In the genomic region with DNA sequence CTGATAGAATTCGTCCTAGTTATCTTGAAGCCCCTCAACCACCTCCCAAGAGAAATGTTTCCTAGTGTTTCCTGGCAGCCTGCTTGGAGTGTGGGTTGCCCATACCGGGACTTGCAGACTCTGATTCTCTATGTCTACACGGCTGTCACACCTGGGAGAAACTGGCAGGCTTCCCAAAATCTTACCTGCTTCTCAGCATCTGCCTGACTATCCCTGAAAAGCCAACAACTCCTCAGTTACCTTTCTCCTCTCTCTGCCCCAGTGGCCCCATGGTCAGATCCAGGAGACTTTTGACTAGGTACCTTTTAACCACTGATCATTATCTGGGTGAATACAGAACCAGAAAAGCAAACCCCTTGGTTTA, we compare ENCODE assay signal across 10 mouse cellular contexts. TPM values are rescaled to one million over a fixed set of nuclear protein-coding genes. Genes with fewer than 3 reads are reported as not detected.
DNase-seq lines count a peak whose midpoint lies in the region; ATAC-seq and TF ChIP-seq lines count a peak whose summit lies in the region.
"Had no signal": no experiment of that assay in that cellular context is flagged by ENCODE, and none has a peak within 500 bp of the region (broad histone marks: within the 10 kb centered on the region; RNA-seq: fewer than 3 reads in every experiment).

No protein-coding gene starts in this region.

- ATAC-seq in heart, embryonic 14.5 days (ENCODE audit: insufficient number of reproducible peaks, insufficient read depth, low FRiP score, low read depth), result no peak
- no peak for ATAC-seq in forebrain, embryonic 16.5 days

- H3K27ac ChIP-seq in heart, embryonic 14.5 days (replicated peaks in 1 of 2; ENCODE audit: control insufficient read depth in 1 of 2, insufficient read depth in 1 of 2, low read depth in 2 of 2, low read length in 2 of 2), result no peak overlapping the region
- peak overlapping the region; percentile 55; the same call in 1 of the 2 replicates for H3K27ac ChIP-seq in bone marrow macrophage, adult 2 months (ENCODE audit: insufficient read depth, low read depth, low read length)
- H3K27ac ChIP-seq in forebrain, embryonic 16.5 days (ENCODE audit: low read length), result no peak overlapping the region
- peak overlapping the region; percentile 81 for H3K27ac ChIP-seq in macrophage

- DNase-seq in heart, postnatal 14 days, result no peak
- DNase-seq in ovary, adult 18-20 months (ENCODE audit: low spot score), result no peak
- no peak for DNase-seq in embryo, embryonic 9.5 days (ENCODE audit: extremely low spot score)
- DNase-seq in ovary, postnatal 14 days (ENCODE audit: low spot score), result no peak
- DNase-seq: thymus, adult 18-20 months had no signal

- peak overlapping the region; percentile 89; the same call in 1 of the 2 replicates for H3K9ac ChIP-seq in heart, embryonic 14.5 days (ENCODE audit: low read length)
- peak overlapping the region; percentile 94; the same call in 1 of the 2 replicates for H3K9ac ChIP-seq in forebrain, embryonic 16.5 days (replicated peaks; ENCODE audit: low read depth, low read length)

- TF ChIP-seq CTCF in bone marrow macrophage, adult 2 months (IDR thresholded peaks at IDR 0.05; ENCODE audit: low read depth, low read length), result no peak

- H3K27me3 ChIP-seq in heart, embryonic 14.5 days (ENCODE audit: control insufficient read depth, insufficient read depth, low read length), result 0 out of 2 replicates have a peak, but pooled peaks cover 11% of the 10 kb centered on the region
- H3K27me3 ChIP-seq in forebrain, embryonic 16.5 days (replicated peaks; ENCODE audit: control insufficient read depth, insufficient read depth, low read length), result no peaks in the 10 kb centered on the region

- intact Hi-C loops in heart, postnatal 14 days (cut with DNase I), result loop anchor here (5.0 kb wide), 1 partner anchor 41 kb away; no protein-coding TSS in a partner anchor

- no peak for TF ChIP-seq POLR2A in bone marrow macrophage, adult 2 months (IDR thresholded peaks at IDR 0.05; ENCODE audit: borderline replicate concordance, low read depth, low read length)

- peak overlapping the region; percentile 93 for H3K4me2 ChIP-seq in heart, embryonic 14.5 days (ENCODE audit: low read length)
- peak overlapping the region; percentile 89 for H3K4me2 ChIP-seq in forebrain, embryonic 16.5 days (ENCODE audit: low read length)

- 36% methylated on average over 3 of the region's 3 CpGs for WGBS in heart, embryonic 14.5 days
- 56% methylated on average over 3 of the region's 3 CpGs for WGBS in forebrain, embryonic 16.5 days
- 63% methylated on average over 3 of the region's 3 CpGs for WGBS in macrophage (ENCODE audit: missing documents)

- H3K4me1 ChIP-seq in heart, embryonic 14.5 days (ENCODE audit: control insufficient read depth in 2 of 2, insufficient read depth in 2 of 2, low read length in 2 of 2), result peaks cover 10 to 34% of the 10 kb centered on the region in 2 experiments
- H3K4me1 ChIP-seq in bone marrow macrophage, adult 2 months (ENCODE audit: control insufficient read depth, insufficient read depth, low read length), result peaks cover 28% of the 10 kb centered on the region
- peaks cover 42% of the 10 kb centered on the region for H3K4me1 ChIP-seq in forebrain, embryonic 16.5 days (replicated peaks; ENCODE audit: control insufficient read depth, insufficient read depth, low read length)

- H3K4me3 ChIP-seq in heart, embryonic 14.5 days (ENCODE audit: control insufficient read depth in 1 of 2, insufficient read depth in 1 of 2, low read depth in 1 of 2, low read length in 2 of 2), result peak overlapping the region in 1 of 2 experiments; percentile 82; a peak in 1 of 4 replicates
- H3K4me3 ChIP-seq in bone marrow macrophage, adult 2 months (ENCODE audit: insufficient read depth, low read length), result peak overlapping the region; percentile 91
- H3K4me3 ChIP-seq in forebrain, embryonic 16.5 days (replicated peaks; ENCODE audit: low read length), result peak overlapping the region; percentile 62; the same call in 1 of the 2 replicates
- H3K4me3 ChIP-seq in macrophage (ENCODE audit: inconsistent target), result peak overlapping the region; percentile 85

- H3K36me3 ChIP-seq in heart, embryonic 14.5 days (ENCODE audit: control insufficient read depth, insufficient read depth, low read length), result no peaks in the 10 kb centered on the region
- no peaks in the 10 kb centered on the region for H3K36me3 ChIP-seq in forebrain, embryonic 16.5 days (ENCODE audit: control insufficient read depth, insufficient read depth)
- no peaks in the 10 kb centered on the region for H3K36me3 ChIP-seq in macrophage (ENCODE audit: inconsistent target)

- no peaks in the 10 kb centered on the region for H3K9me3 ChIP-seq in heart, embryonic 14.5 days (ENCODE audit: control insufficient read depth, low read length)
- no peaks in the 10 kb centered on the region for H3K9me3 ChIP-seq in forebrain, embryonic 16.5 days (ENCODE audit: control insufficient read depth, low read length)

- peaks cover 63% of the 10 kb centered on the region for H3K79me2 ChIP-seq in macrophage (ENCODE audit: inconsistent target)

RNA-seq across cellular contexts. Expression of gene Ptpra, which starts 1.6 kb away (rescaled TPM):
- polyA plus RNA-seq in heart, embryonic 14.5 days (2014; fragmentation: Nextera tagmentation; extraction: Ambion mirVana), result 87.2 and 88.5 TPM in 2 replicates
- 10 to 100 TPM; 61.8 to 63.8 TPM for total RNA-seq in heart, postnatal 14 days (2021)
- polyA plus RNA-seq in bone marrow macrophage, adult 2 months (2012; ENCODE audit: insufficient read depth, insufficient read length, missing spikeins), result 195 and 229 TPM in 2 replicates
- polyA plus RNA-seq in forebrain, embryonic 16.5 days (2015; fragmentation: Nextera tagmentation; extraction: Ambion mirVana), result 152 and 160 TPM in 2 replicates
- 100 to 1,000 TPM; 111 to 422 (median 259) TPM for total RNA-seq in macrophage (2018; cell fraction: chromatin; rRNA removed)
- 100 to 1,000 TPM; 105 to 193 (median 134) TPM for total RNA-seq in macrophage (2018; cell fraction: cytosol; rRNA removed)
- 100 to 1,000 TPM; 110 to 340 (median 159) TPM for total RNA-seq in macrophage (2018; cell fraction: nucleus; rRNA removed)
- 146 to 403 TPM (median 209 TPM) in 3 replicates for polyA plus RNA-seq in macrophage (2018)

RNA-seq across cellular contexts. Expression of gene Pced1a, which starts 27.2 kb away (rescaled TPM):
- 5.2 and 6.7 TPM in 2 replicates for polyA plus RNA-seq in heart, embryonic 14.5 days (2014; fragmentation: Nextera tagmentation; extraction: Ambion mirVana)
- 1 to 10 TPM; 4.7 to 5.5 TPM for total RNA-seq in heart, postnatal 14 days (2021)
- 14.1 and 15.7 TPM in 2 replicates for polyA plus RNA-seq in bone marrow macrophage, adult 2 months (2012; ENCODE audit: insufficient read depth, insufficient read length, missing spikeins)
- polyA plus RNA-seq in forebrain, embryonic 16.5 days (2015; fragmentation: Nextera tagmentation; extraction: Ambion mirVana), result 17.3 and 17.8 TPM in 2 replicates
- total RNA-seq in macrophage (2018; cell fraction: chromatin; rRNA removed), result 10 to 100 TPM; 37.9 to 74.4 (median 55.7) TPM
- total RNA-seq in macrophage (2018; cell fraction: cytosol; rRNA removed), result 10 to 100 TPM in 10 of 26 experiments, 1 to 10 TPM in 16; 7.1 to 12.7 (median 9.2) TPM
- total RNA-seq in macrophage (2018; cell fraction: nucleus; rRNA removed), result 10 to 100 TPM; 24.9 to 66.1 (median 40.2) TPM
- polyA plus RNA-seq in macrophage (2018), result 9.0 to 12.8 TPM (median 11.4 TPM) in 3 replicates

RNA-seq across cellular contexts. Expression of gene Vps16, which starts 27.6 kb away (rescaled TPM):
- 40.4 and 43.8 TPM in 2 replicates for polyA plus RNA-seq in heart, embryonic 14.5 days (2014; fragmentation: Nextera tagmentation; extraction: Ambion mirVana)
- total RNA-seq in heart, postnatal 14 days (2021), result 10 to 100 TPM; 25.1 to 29.4 TPM
- 121 and 124 TPM in 2 replicates for polyA plus RNA-seq in bone marrow macrophage, adult 2 months (2012; ENCODE audit: insufficient read depth, insufficient read length, missing spikeins)
- polyA plus RNA-seq in forebrain, embryonic 16.5 days (2015; fragmentation: Nextera tagmentation; extraction: Ambion mirVana), result 134 and 138 TPM in 2 replicates
- total RNA-seq in macrophage (2018; cell fraction: chromatin; rRNA removed), result 100 to 1,000 TPM; 161 to 355 (median 246) TPM
- 10 to 100 TPM; 27.7 to 53.0 (median 41.8) TPM for total RNA-seq in macrophage (2018; cell fraction: cytosol; rRNA removed)
- 100 to 1,000 TPM in 23 of 26 experiments, 10 to 100 TPM in 3; 78.5 to 221 (median 151) TPM for total RNA-seq in macrophage (2018; cell fraction: nucleus; rRNA removed)
- 40.1 to 54.6 TPM (median 47.9 TPM) in 3 replicates for polyA plus RNA-seq in macrophage (2018)

RNA-seq across cellular contexts. Expression of gene Tmem239, which starts 45.4 kb away (rescaled TPM):
- not detected in 2 replicates for polyA plus RNA-seq in heart, embryonic 14.5 days (2014; fragmentation: Nextera tagmentation; extraction: Ambion mirVana)
- not detected for total RNA-seq in heart, postnatal 14 days (2021)
- polyA plus RNA-seq in bone marrow macrophage, adult 2 months (2012; ENCODE audit: insufficient read depth, insufficient read length, missing spikeins), result not detected in 2 replicates
- 0.27 TPM in 1 of 2 replicates, not detected in the other for polyA plus RNA-seq in forebrain, embryonic 16.5 days (2015; fragmentation: Nextera tagmentation; extraction: Ambion mirVana)
- total RNA-seq in macrophage (2018; cell fraction: chromatin; rRNA removed), result not detected
- total RNA-seq in macrophage (2018; cell fraction: cytosol; rRNA removed), result not detected
- total RNA-seq in macrophage (2018; cell fraction: nucleus; rRNA removed), result not detected
- not detected in 3 replicates for polyA plus RNA-seq in macrophage (2018)
- total RNA-seq: MEL had no signal

RNA-seq across cellular contexts. Expression of gene 1700020A23Rik, which starts 46.6 kb away (rescaled TPM):
- polyA plus RNA-seq in heart, embryonic 14.5 days (2014; fragmentation: Nextera tagmentation; extraction: Ambion mirVana), result not detected in 2 replicates
- total RNA-seq in heart, postnatal 14 days (2021), result not detected
- polyA plus RNA-seq in bone marrow macrophage, adult 2 months (2012; ENCODE audit: insufficient read depth, insufficient read length, missing spikeins), result not detected in 2 replicates
- polyA plus RNA-seq in forebrain, embryonic 16.5 days (2015; fragmentation: Nextera tagmentation; extraction: Ambion mirVana), result 0.73 and 0.86 TPM in 2 replicates
- total RNA-seq in macrophage (2018; cell fraction: chromatin; rRNA removed), result not detected
- not detected for total RNA-seq in macrophage (2018; cell fraction: cytosol; rRNA removed)
- total RNA-seq in macrophage (2018; cell fraction: nucleus; rRNA removed), result not detected
- polyA plus RNA-seq in macrophage (2018), result not detected in 3 replicates
- total RNA-seq: MEL had no signal

Comparison
In these comparisons a context has a peak if more than half of its experiments do, and no peak if none do; other contexts are left out.
1. H3K27ac ChIP-seq: peak in bone marrow macrophage, adult 2 months (single experiment) and macrophage (single experiment); none in heart, embryonic 14.5 days (0 of 2) and forebrain, embryonic 16.5 days (single experiment).